Mouse (Mus musculus): ENCODE results near the gene Tlr7. TPM values are rescaled to one million over a fixed set of nuclear protein-coding genes. Genes with fewer than 3 reads are reported as not detected.

Gene Tlr7
- polyA plus RNA-seq, 1 experiment, result 0.39 TPM

- H3K27me3 ChIP-seq (replicated peaks), result peaks cover 1% of the 10 kb centered on the region
- H3K4me1 ChIP-seq, result peaks cover 11% of the 10 kb centered on the region
- H3K36me3 ChIP-seq (replicated peaks; ENCODE audit: low read length), result no peaks in the 10 kb centered on the region
- no peak overlapping the region for H3K4me3 ChIP-seq (replicated peaks)
- TF ChIP-seq GATA1 (IDR thresholded peaks at IDR 0.05; ENCODE audit: borderline replicate concordance, low read length) (no peak), FLI1 (IDR thresholded peaks at IDR 0.05; ENCODE audit: low read length) (no peak)
- no peaks in the 10 kb centered on the region for H3K9me3 ChIP-seq
These were observed 7.6 kb upstream of the Tlr7 start for GRCm38 (mm10) chrX:167337990-167338389.

GRCm38 (mm10) chrX:167334571-167334970 is 4.2 kb upstream of the Tlr7 start:
- peaks cover 27% of the 10 kb centered on the region for H3K4me1 ChIP-seq
- TF ChIP-seq GATA1 (IDR thresholded peaks at IDR 0.05; ENCODE audit: borderline replicate concordance, low read length) (no peak), FLI1 (IDR thresholded peaks at IDR 0.05; ENCODE audit: low read length) (no peak)
- no peaks in the 10 kb centered on the region for H3K9me3 ChIP-seq
- H3K36me3 ChIP-seq (replicated peaks; ENCODE audit: low read length), result no peaks in the 10 kb centered on the region
- no peak overlapping the region for H3K4me3 ChIP-seq (replicated peaks)
- no peaks in the 10 kb centered on the region for H3K27me3 ChIP-seq (replicated peaks)

GRCm38 (mm10) chrX:167332607-167333006 is 2.2 kb upstream of the Tlr7 start:
- H3K4me1 ChIP-seq, result peaks cover 41% of the 10 kb centered on the region
- H3K9me3 ChIP-seq, result no peaks in the 10 kb centered on the region
- no peaks in the 10 kb centered on the region for H3K36me3 ChIP-seq (replicated peaks; ENCODE audit: low read length)
- H3K4me3 ChIP-seq (replicated peaks), result no peak overlapping the region
- TF ChIP-seq GATA1 (IDR thresholded peaks at IDR 0.05; ENCODE audit: borderline replicate concordance, low read length), result no peak
- TF ChIP-seq FLI1 (IDR thresholded peaks at IDR 0.05; ENCODE audit: low read length), result no peak
- H3K27me3 ChIP-seq (replicated peaks), result no peaks in the 10 kb centered on the region

GRCm38 (mm10) chrX:167330993-167331392 is 635 bp upstream of the Tlr7 start:
- no peak overlapping the region for H3K4me3 ChIP-seq (replicated peaks)
- peaks cover 45% of the 10 kb centered on the region for H3K4me1 ChIP-seq
- no peaks in the 10 kb centered on the region for H3K9me3 ChIP-seq
- H3K36me3 ChIP-seq (replicated peaks; ENCODE audit: low read length), result no peaks in the 10 kb centered on the region
- TF ChIP-seq FLI1 (IDR thresholded peaks at IDR 0.05; ENCODE audit: low read length), result no peak
- TF ChIP-seq GATA1 (IDR thresholded peaks at IDR 0.05; ENCODE audit: borderline replicate concordance, low read length), result no peak
- H3K27me3 ChIP-seq (replicated peaks), result no peaks in the 10 kb centered on the region

- Histone ChIP-seq H3K27me3 (replicated peaks) (peaks cover 2% of the 10 kb centered on the region), H3K9me3 (no peaks in the 10 kb centered on the region), H3K36me3 (replicated peaks; ENCODE audit: low read length) (no peaks in the 10 kb centered on the region), H3K4me3 (replicated peaks) (no peak overlapping the region), H3K4me1 (peaks cover 50% of the 10 kb centered on the region)
- no peak for TF ChIP-seq GATA1 (IDR thresholded peaks at IDR 0.05; ENCODE audit: borderline replicate concordance, low read length)
- no peak for TF ChIP-seq FLI1 (IDR thresholded peaks at IDR 0.05; ENCODE audit: low read length)
These were observed 738 bp downstream of the Tlr7 start for GRCm38 (mm10) chrX:167329620-167330019.

GRCm38 (mm10) chrX:167329098-167329497 is 1.3 kb downstream of the Tlr7 start:
- peak overlapping the region; percentile 76 for H3K4me3 ChIP-seq (replicated peaks)
- H3K36me3 ChIP-seq (replicated peaks; ENCODE audit: low read length), result no peaks in the 10 kb centered on the region
- TF ChIP-seq FLI1 (IDR thresholded peaks at IDR 0.05; ENCODE audit: low read length), result no peak
- no peak for TF ChIP-seq GATA1 (IDR thresholded peaks at IDR 0.05; ENCODE audit: borderline replicate concordance, low read length)
- peaks cover 2% of the 10 kb centered on the region for H3K27me3 ChIP-seq (replicated peaks)
- H3K4me1 ChIP-seq, result peaks cover 47% of the 10 kb centered on the region
- H3K9me3 ChIP-seq, result no peaks in the 10 kb centered on the region

GRCm38 (mm10) chrX:167328519-167328918 is 1.8 kb downstream of the Tlr7 start:
- Histone ChIP-seq H3K36me3 (replicated peaks; ENCODE audit: low read length) (no peaks in the 10 kb centered on the region), H3K27me3 (replicated peaks) (peaks cover 2% of the 10 kb centered on the region), H3K4me3 (replicated peaks) (peak overlapping the region; percentile 38), H3K4me1 (peaks cover 42% of the 10 kb centered on the region), H3K9me3 (no peaks in the 10 kb centered on the region)
- no peak for TF ChIP-seq GATA1 (IDR thresholded peaks at IDR 0.05; ENCODE audit: borderline replicate concordance, low read length)
- no peak for TF ChIP-seq FLI1 (IDR thresholded peaks at IDR 0.05; ENCODE audit: low read length)

GRCm38 (mm10) chrX:167323742-167324141 is 6.6 kb downstream of the Tlr7 start:
- Histone ChIP-seq H3K4me3 (replicated peaks) (no peak overlapping the region), H3K4me1 (peaks cover 29% of the 10 kb centered on the region), H3K27me3 (replicated peaks) (peaks cover 5% of the 10 kb centered on the region)

GRCm38 (mm10) chrX:167321233-167321806 is 9.0 kb downstream of the Tlr7 start:
- Histone ChIP-seq H3K27me3 (replicated peaks) (peaks cover 5% of the 10 kb centered on the region), H3K9me3 (no peaks in the 10 kb centered on the region), H3K4me3 (replicated peaks) (no peak overlapping the region), H3K4me1 (peaks cover 35% of the 10 kb centered on the region), H3K36me3 (replicated peaks; ENCODE audit: low read length) (no peaks in the 10 kb centered on the region)
- TF ChIP-seq GATA1 (IDR thresholded peaks at IDR 0.05; ENCODE audit: borderline replicate concordance, low read length), result no peak
- TF ChIP-seq FLI1 (IDR thresholded peaks at IDR 0.05; ENCODE audit: low read length), result no peak

More at GRCm38 (mm10) chrX:167323742-167324141, 6.6 kb downstream of the Tlr7 start:
- no peaks in the 10 kb centered on the region for H3K9me3 ChIP-seq
- no peaks in the 10 kb centered on the region for H3K36me3 ChIP-seq (replicated peaks; ENCODE audit: low read length)
- TF ChIP-seq GATA1 (IDR thresholded peaks at IDR 0.05; ENCODE audit: borderline replicate concordance, low read length) (no peak), FLI1 (IDR thresholded peaks at IDR 0.05; ENCODE audit: low read length) (no peak)

GRCm38 (mm10) chrX:167318819-167319396 is 11.4 kb downstream of the Tlr7 start:
- H3K36me3 ChIP-seq (replicated peaks; ENCODE audit: low read length), result no peaks in the 10 kb centered on the region
- peak overlapping the region; percentile 76 for H3K4me3 ChIP-seq (replicated peaks)
- TF ChIP-seq GATA1 (IDR thresholded peaks at IDR 0.05; ENCODE audit: borderline replicate concordance, low read length), result no peak
- no peak for TF ChIP-seq FLI1 (IDR thresholded peaks at IDR 0.05; ENCODE audit: low read length)
- H3K4me1 ChIP-seq, result peaks cover 40% of the 10 kb centered on the region
- peaks cover 3% of the 10 kb centered on the region for H3K27me3 ChIP-seq (replicated peaks)
- no peaks in the 10 kb centered on the region for H3K9me3 ChIP-seq

All from megakaryocyte, embryonic 14.5 days (primary cell).